Mouse (Mus musculus): ENCODE results near the gene Tshz2. TPM values are rescaled to one million over a fixed set of nuclear protein-coding genes. Genes with fewer than 3 reads are reported as not detected.

Tshz2 gene
- polyA plus RNA-seq, 1 experiment from 2014 or later: not detected

GRCm38 (mm10) chr2:170028488-170029303 lies 395.9 kb downstream of the Tshz2 start:
- 95% methylated on average over 23 of the region's 24 CpGs for WGBS (ENCODE audit: missing documents)

GRCm38 (mm10) chr2:170029304-170029856 lies 396.6 kb downstream of the Tshz2 start:
- 36% methylated on average over 10 of the region's 10 CpGs for WGBS (ENCODE audit: missing documents)
- no peaks in the 10 kb centered on the region for H3K79me2 ChIP-seq (ENCODE audit: inconsistent target)
- H3K4me3 ChIP-seq (ENCODE audit: inconsistent target): no peak overlapping the region
- no peak overlapping the region for H3K27ac ChIP-seq
- no peaks in the 10 kb centered on the region for H3K36me3 ChIP-seq (ENCODE audit: inconsistent target)

More at GRCm38 (mm10) chr2:170028488-170029303, 395.9 kb downstream of the Tshz2 start:
- Histone ChIP-seq H3K4me3 (ENCODE audit: inconsistent target) (no peak overlapping the region), H3K36me3 (ENCODE audit: inconsistent target) (no peaks in the 10 kb centered on the region), H3K27ac (no peak overlapping the region), H3K79me2 (ENCODE audit: inconsistent target) (no peaks in the 10 kb centered on the region)

- Histone ChIP-seq H3K4me3 (ENCODE audit: inconsistent target) (no peak overlapping the region), H3K36me3 (ENCODE audit: inconsistent target) (no peaks in the 10 kb centered on the region), H3K27ac (no peak overlapping the region), H3K79me2 (ENCODE audit: inconsistent target) (no peaks in the 10 kb centered on the region)
- WGBS (ENCODE audit: missing documents): 94% methylated on average over 12 of the region's 12 CpGs
Observed at GRCm38 (mm10) chr2:170031226-170031625, 398.4 kb downstream of the Tshz2 start.

GRCm38 (mm10) chr2:170031872-170032271 lies 399.1 kb downstream of the Tshz2 start:
- Histone ChIP-seq H3K79me2 (ENCODE audit: inconsistent target) (no peaks in the 10 kb centered on the region), H3K36me3 (ENCODE audit: inconsistent target) (no peaks in the 10 kb centered on the region), H3K4me3 (ENCODE audit: inconsistent target) (no peak overlapping the region), H3K27ac (no peak overlapping the region)
- 66% methylated on average over 8 of the region's 8 CpGs for WGBS (ENCODE audit: missing documents)

- Histone ChIP-seq H3K27ac (no peak overlapping the region), H3K79me2 (ENCODE audit: inconsistent target) (no peaks in the 10 kb centered on the region), H3K36me3 (ENCODE audit: inconsistent target) (no peaks in the 10 kb centered on the region), H3K4me3 (ENCODE audit: inconsistent target) (no peak overlapping the region)
- 82% methylated on average over 5 of the region's 5 CpGs for WGBS (ENCODE audit: missing documents)
Observed at GRCm38 (mm10) chr2:170033219-170033618, 400.4 kb downstream of the Tshz2 start.

- no peaks in the 10 kb centered on the region for H3K79me2 ChIP-seq (ENCODE audit: inconsistent target)
- H3K4me3 ChIP-seq (ENCODE audit: inconsistent target): no peak overlapping the region
- 94% methylated on average over 11 of the region's 11 CpGs for WGBS (ENCODE audit: missing documents)
- no peaks in the 10 kb centered on the region for H3K36me3 ChIP-seq (ENCODE audit: inconsistent target)
- no peak overlapping the region for H3K27ac ChIP-seq
Observed at GRCm38 (mm10) chr2:170034794-170035193, 402.0 kb downstream of the Tshz2 start.

GRCm38 (mm10) chr2:170036791-170037241 lies 404.0 kb downstream of the Tshz2 start:
- WGBS (ENCODE audit: missing documents): 64% methylated on average over 11 of the region's 11 CpGs
- H3K4me3 ChIP-seq (ENCODE audit: inconsistent target): no peak overlapping the region
- H3K79me2 ChIP-seq (ENCODE audit: inconsistent target): no peaks in the 10 kb centered on the region
- no peaks in the 10 kb centered on the region for H3K36me3 ChIP-seq (ENCODE audit: inconsistent target)
- no peak overlapping the region for H3K27ac ChIP-seq

- WGBS (ENCODE audit: missing documents): 83% methylated on average over 13 of the region's 13 CpGs
- Histone ChIP-seq H3K27ac (no peak overlapping the region), H3K36me3 (ENCODE audit: inconsistent target) (no peaks in the 10 kb centered on the region), H3K4me3 (ENCODE audit: inconsistent target) (no peak overlapping the region), H3K79me2 (ENCODE audit: inconsistent target) (no peaks in the 10 kb centered on the region)
Observed at GRCm38 (mm10) chr2:170037346-170037745, 404.5 kb downstream of the Tshz2 start.

GRCm38 (mm10) chr2:170039772-170040171 lies 407.0 kb downstream of the Tshz2 start:
- WGBS (ENCODE audit: missing documents): 88% methylated on average over 14 of the region's 14 CpGs

GRCm38 (mm10) chr2:170041101-170041500 lies 408.3 kb downstream of the Tshz2 start:
- Histone ChIP-seq H3K27ac (no peak overlapping the region), H3K79me2 (ENCODE audit: inconsistent target) (no peaks in the 10 kb centered on the region), H3K4me3 (ENCODE audit: inconsistent target) (no peak overlapping the region), H3K36me3 (ENCODE audit: inconsistent target) (no peaks in the 10 kb centered on the region)
- 74% methylated on average over 9 of the region's 9 CpGs for WGBS (ENCODE audit: missing documents)

More at GRCm38 (mm10) chr2:170039772-170040171, 407.0 kb downstream of the Tshz2 start:
- Histone ChIP-seq H3K79me2 (ENCODE audit: inconsistent target) (no peaks in the 10 kb centered on the region), H3K27ac (no peak overlapping the region), H3K36me3 (ENCODE audit: inconsistent target) (no peaks in the 10 kb centered on the region), H3K4me3 (ENCODE audit: inconsistent target) (no peak overlapping the region)

- H3K4me3 ChIP-seq (ENCODE audit: inconsistent target): no peak overlapping the region
- no peaks in the 10 kb centered on the region for H3K79me2 ChIP-seq (ENCODE audit: inconsistent target)
- no peak overlapping the region for H3K27ac ChIP-seq
- 78% methylated on average over 12 of the region's 12 CpGs for WGBS (ENCODE audit: missing documents)
- no peaks in the 10 kb centered on the region for H3K36me3 ChIP-seq (ENCODE audit: inconsistent target)
Observed at GRCm38 (mm10) chr2:170042471-170043213, 409.8 kb downstream of the Tshz2 start.

GRCm38 (mm10) chr2:170043290-170043689 lies 410.5 kb downstream of the Tshz2 start:
- H3K4me3 ChIP-seq (ENCODE audit: inconsistent target): no peak overlapping the region
- H3K79me2 ChIP-seq (ENCODE audit: inconsistent target): no peaks in the 10 kb centered on the region
- no peak overlapping the region for H3K27ac ChIP-seq
- H3K36me3 ChIP-seq (ENCODE audit: inconsistent target): no peaks in the 10 kb centered on the region
- WGBS (ENCODE audit: missing documents): 85% methylated on average over 6 of the region's 10 CpGs

- 84% methylated on average over 11 of the region's 11 CpGs for WGBS (ENCODE audit: missing documents)
- no peak overlapping the region for H3K4me3 ChIP-seq (ENCODE audit: inconsistent target)
- no peaks in the 10 kb centered on the region for H3K36me3 ChIP-seq (ENCODE audit: inconsistent target)
Observed at GRCm38 (mm10) chr2:170045896-170046295, 413.1 kb downstream of the Tshz2 start.

GRCm38 (mm10) chr2:170046371-170047145 lies 413.7 kb downstream of the Tshz2 start:
- no peaks in the 10 kb centered on the region for H3K36me3 ChIP-seq (ENCODE audit: inconsistent target)
- WGBS (ENCODE audit: missing documents): 95% methylated on average over 9 of the region's 9 CpGs
- no peak overlapping the region for H3K27ac ChIP-seq
- H3K4me3 ChIP-seq (ENCODE audit: inconsistent target): no peak overlapping the region
- H3K79me2 ChIP-seq (ENCODE audit: inconsistent target): no peaks in the 10 kb centered on the region

More at GRCm38 (mm10) chr2:170045896-170046295, 413.1 kb downstream of the Tshz2 start:
- H3K27ac ChIP-seq: no peak overlapping the region
- no peaks in the 10 kb centered on the region for H3K79me2 ChIP-seq (ENCODE audit: inconsistent target)
